Mouse (Mus musculus): Measurements from ENCODE around the gene Pipox. TPM values are rescaled to one million over a fixed set of nuclear protein-coding genes. Genes with fewer than 3 reads are reported as not detected.

The Pipox gene
- 1 to 10 TPM in 1 of 2 experiments, under 1 TPM in 1; 0.70 to 1.3 TPM for total RNA-seq (2021)
- long read RNA-seq, experiment 1, partial matches to known transcripts, result 0 of 1 reads
- long read RNA-seq, experiment 1, other reads (novel, unspliced or antisense), result 1 of 1 reads
- long read RNA-seq, experiment 2, partial matches to known transcripts, result 0 of 3 reads
- long read RNA-seq, experiment 2, other reads (novel, unspliced or antisense), result 3 of 3 reads

DNA sequence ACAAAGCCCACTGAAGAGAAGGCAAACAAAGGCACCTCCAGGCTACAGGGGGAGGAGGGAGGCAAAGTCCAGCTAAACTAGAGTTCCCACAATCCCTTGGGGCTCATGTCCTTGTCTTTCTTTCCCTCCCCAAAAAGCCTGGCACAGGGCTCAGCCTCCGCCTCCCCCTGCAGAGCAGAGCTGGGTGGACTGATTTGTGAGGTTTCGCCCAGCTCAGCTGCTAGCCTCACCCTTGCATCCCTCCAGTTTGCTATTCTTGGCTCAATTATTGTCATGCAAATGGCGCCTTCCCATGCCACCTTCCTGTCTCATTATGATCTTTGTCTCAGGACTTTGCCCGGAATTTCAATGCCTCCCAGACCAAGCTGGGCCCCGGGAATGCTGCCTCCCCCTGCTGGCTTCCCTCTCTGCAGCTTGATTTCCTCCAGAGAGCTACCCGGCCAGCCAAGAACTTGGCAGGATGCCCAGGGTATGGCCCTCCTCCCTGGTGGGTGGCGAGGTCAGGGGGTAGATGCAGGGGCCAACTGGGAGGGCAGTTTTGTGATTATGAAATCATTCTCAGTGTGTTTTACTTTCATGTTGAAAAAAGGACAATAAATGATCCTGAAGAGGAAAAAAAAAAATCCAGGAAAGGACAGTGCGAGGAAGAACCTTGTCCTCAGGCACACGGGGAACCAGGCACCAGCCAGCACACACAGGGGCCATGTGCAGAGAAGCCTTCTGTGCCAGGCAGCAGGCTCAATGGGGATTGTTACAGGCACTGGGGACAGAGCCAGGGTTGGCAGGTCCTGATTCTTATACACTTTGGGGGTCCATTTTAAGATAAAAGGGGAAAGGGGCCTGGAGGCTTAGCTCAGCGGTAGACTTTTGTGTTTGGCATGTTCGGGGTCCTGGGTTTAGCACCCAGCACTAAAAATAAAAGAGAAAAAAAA, at the start of gene Pipox:
TSS of gene Pipox (minus strand) at position 310 of the 932 bp plus-strand sequence.
- intact Hi-C loops (cut with DNase I), result no loop called here
- TF ChIP-seq CTCF (IDR thresholded peaks at IDR 0.05), result peak; percentile 44
- DNase-seq (ENCODE audit: extremely low spot score in 1 of 2, low spot score in 2 of 2), result peak; percentile 62 to 79
- H3K4me3 ChIP-seq, result no peak within 1 kb of the TSS
- peak within 1 kb of the TSS; percentile 74 for H3K27ac ChIP-seq

DNA sequence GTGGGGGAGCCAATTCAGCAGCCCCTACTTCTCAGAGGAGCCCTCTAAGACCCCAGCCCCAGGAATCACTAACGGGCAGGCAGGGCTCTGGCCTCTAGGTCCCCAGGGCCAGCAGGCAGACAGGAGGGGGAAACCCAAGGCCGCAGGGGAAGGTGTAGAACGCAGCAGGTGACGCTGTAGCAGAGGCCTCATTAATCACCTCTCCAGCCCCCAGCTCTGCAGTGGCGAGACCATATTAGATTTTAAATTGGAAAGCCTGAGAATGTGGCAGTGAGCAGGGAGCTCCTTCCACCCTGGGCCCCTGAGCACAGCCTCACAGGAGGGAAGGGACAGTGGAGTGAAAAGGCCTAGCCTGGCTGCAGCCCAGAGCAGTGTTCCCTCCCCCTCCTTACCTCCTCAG, 48.3 kb upstream of the Pipox start:
- Histone ChIP-seq H3K4me3 (no peak overlapping the region), H3K27ac (no peak overlapping the region)
- intact Hi-C loops (cut with DNase I), result no loop called here

DNA sequence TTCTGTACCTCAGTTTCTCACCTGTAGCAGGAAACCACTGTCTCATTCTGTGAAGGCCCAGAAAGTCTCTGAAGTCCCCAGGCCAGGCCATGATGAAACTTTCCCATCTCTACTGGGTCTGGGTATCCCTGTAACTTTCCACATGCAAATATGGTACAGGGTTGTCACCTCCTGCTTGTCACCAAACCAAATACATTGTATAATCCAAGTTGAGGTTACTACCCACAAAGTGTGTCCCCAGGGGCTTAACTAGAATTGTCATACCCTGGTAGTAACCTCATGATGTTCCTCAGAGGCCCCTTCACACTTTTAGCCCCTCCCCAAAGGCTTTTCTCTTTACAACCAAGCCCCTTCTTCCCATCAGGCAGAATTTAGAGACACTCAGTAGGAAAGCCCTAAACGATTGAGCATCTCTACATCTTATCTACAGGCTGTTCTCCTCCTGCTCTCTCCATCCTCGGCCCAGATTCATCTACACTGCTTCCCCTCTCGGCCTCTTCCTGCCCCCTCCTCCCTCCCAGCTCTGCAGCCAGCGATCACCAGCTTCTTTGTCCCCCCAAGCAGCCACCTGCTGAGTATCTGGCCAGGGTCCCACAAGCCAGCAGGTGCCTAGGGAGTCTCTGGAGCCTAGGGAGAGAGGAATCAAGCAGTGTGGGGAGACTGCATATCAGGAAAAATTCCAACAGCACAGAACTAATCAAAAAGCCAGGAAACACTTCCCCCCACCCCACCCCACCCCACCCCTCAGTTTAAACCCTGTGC, 43.9 kb upstream of the Pipox start:
- intact Hi-C loops (cut with DNase I), result no loop called here
- Histone ChIP-seq H3K4me3 (no peak overlapping the region), H3K27ac (no peak overlapping the region)
- no peak for TF ChIP-seq CTCF (IDR thresholded peaks at IDR 0.05)
- DNase-seq (ENCODE audit: extremely low spot score in 1 of 2, low spot score in 2 of 2), result no peak

More for the DNA sequence above, 48.3 kb upstream of the Pipox start:
- TF ChIP-seq CTCF (IDR thresholded peaks at IDR 0.05), result no peak
- DNase-seq (ENCODE audit: extremely low spot score in 1 of 2, low spot score in 2 of 2), result no peak

DNA sequence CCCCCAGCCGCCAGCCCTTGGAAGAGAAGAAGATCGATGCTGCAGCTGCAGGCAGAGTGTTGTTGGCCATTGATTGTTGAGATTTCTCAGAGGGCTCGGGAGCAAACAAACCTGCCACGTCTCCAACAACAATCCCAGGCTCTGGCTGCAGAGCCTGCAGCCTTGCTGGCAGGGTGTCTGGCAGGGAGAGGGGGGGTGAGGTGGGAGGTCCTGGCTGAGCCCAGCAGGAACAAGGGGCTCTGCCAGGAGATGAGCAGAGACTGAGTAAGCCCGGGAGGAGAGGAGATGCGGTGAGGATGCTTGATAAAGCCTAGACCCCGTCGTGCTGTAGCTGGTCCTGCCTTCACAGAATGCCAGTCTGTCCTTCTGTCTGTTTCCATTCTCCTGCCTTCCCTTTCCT, 43.0 kb upstream of the Pipox start:
- no peak for DNase-seq (ENCODE audit: extremely low spot score in 1 of 2, low spot score in 2 of 2)
- H3K27ac ChIP-seq, result no peak overlapping the region
- no peak for TF ChIP-seq CTCF (IDR thresholded peaks at IDR 0.05)
- H3K4me3 ChIP-seq, result no peak overlapping the region
- intact Hi-C loops (cut with DNase I), result no loop called here

DNA sequence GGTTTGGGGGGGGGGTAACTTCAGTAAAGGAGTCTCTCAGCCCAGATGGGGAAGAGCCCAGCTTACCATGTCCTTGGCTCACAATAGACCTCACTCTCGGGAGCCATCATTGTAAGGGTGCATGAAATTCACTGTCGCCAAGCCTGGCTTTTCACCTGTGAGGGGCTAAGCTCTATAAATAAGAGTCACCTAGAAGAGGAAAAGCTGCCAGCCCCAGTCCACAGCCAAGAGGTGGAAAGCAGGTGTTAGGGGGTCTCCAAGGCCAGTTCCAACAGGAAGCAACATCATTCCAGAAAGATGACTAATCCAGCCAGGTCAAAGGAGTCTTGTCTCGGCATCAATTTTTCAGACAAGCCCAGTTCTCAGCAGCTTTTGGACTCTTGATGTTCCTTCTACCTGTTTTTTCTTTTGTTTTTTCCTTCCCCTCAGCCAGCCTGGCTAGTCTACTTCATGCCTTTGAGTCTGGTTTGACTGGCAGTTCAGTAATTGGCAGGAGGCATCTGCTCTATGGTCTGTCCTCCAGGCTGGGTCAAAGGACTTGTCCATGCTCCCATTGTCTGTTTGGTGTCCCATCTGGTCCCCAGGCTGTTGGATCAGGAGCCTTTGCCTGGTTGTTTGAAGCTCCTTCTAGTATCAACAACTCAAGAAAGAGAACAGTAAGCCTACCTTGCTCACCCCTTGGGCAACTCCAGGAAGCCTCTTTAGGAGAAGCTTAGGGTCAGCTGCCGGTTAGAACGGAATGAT, 40.8 kb upstream of the Pipox start:
- no peak for TF ChIP-seq CTCF (IDR thresholded peaks at IDR 0.05)
- no peak overlapping the region for H3K27ac ChIP-seq
- intact Hi-C loops (cut with DNase I), result loop anchor here (5.0 kb wide), 1 partner anchor 37 kb away; no protein-coding TSS in a partner anchor
- no peak for DNase-seq (ENCODE audit: extremely low spot score in 1 of 2, low spot score in 2 of 2)
- H3K4me3 ChIP-seq, result no peak overlapping the region

DNA sequence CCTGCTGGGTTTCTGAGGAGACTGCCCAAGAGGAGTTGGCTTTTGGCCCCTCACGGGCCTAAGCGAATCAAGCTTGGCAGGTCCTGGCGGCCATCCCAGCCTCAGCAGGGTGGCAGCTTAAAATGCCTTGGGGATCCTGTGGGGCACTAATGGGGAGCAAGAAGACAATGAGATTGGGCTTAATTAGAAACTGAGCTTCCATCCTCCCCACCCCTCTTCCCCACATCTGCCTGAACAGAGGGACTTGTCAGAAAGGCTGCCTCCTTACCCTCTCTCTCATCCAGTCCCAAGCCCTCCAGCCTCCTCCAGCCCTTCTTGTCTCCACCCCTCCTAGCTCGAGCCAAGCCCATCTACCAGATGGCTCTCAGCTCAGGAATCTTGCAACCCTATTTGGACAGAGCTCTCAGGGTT, 40.2 kb upstream of the Pipox start:
- Histone ChIP-seq H3K27ac (peak overlapping the region; percentile 59; the same call in 1 of the 2 replicates), H3K4me3 (peak overlapping the region; percentile 23)
- no peak for TF ChIP-seq CTCF (IDR thresholded peaks at IDR 0.05)
- intact Hi-C loops (cut with DNase I), result loop anchor here (5.0 kb wide), 1 partner anchor 37 kb away; no protein-coding TSS in a partner anchor
- DNase-seq (ENCODE audit: extremely low spot score in 1 of 2, low spot score in 2 of 2), result no peak

DNA sequence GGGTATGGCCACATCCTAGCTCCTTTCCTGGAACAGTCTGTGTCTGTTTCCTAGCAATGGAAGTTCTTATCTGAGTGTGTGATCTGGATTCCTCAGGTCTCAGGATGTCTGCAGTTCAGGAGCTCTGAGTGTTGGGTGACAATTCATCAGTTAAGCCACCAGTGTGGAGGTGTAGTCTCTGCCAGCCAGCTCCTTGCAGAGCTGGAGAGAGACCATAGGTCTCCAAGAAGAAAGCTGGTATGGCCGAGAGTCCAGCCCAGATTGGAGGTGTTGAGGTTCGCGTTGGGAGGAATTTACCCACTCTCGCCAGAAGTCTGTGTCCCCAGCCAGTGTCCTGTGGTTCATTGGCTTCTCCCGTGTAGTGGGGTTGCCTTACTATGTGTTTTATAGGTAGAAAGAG, 38.7 kb upstream of the Pipox start:
- no peak for DNase-seq (ENCODE audit: extremely low spot score in 1 of 2, low spot score in 2 of 2)
- TF ChIP-seq CTCF (IDR thresholded peaks at IDR 0.05), result no peak
- Histone ChIP-seq H3K27ac (no peak overlapping the region; the same call in 1 of the 2 replicates), H3K4me3 (peak overlapping the region; percentile 77)
- intact Hi-C loops (cut with DNase I), result loop anchor here (5.0 kb wide), 1 partner anchor 35 kb away; no protein-coding TSS in a partner anchor

DNA sequence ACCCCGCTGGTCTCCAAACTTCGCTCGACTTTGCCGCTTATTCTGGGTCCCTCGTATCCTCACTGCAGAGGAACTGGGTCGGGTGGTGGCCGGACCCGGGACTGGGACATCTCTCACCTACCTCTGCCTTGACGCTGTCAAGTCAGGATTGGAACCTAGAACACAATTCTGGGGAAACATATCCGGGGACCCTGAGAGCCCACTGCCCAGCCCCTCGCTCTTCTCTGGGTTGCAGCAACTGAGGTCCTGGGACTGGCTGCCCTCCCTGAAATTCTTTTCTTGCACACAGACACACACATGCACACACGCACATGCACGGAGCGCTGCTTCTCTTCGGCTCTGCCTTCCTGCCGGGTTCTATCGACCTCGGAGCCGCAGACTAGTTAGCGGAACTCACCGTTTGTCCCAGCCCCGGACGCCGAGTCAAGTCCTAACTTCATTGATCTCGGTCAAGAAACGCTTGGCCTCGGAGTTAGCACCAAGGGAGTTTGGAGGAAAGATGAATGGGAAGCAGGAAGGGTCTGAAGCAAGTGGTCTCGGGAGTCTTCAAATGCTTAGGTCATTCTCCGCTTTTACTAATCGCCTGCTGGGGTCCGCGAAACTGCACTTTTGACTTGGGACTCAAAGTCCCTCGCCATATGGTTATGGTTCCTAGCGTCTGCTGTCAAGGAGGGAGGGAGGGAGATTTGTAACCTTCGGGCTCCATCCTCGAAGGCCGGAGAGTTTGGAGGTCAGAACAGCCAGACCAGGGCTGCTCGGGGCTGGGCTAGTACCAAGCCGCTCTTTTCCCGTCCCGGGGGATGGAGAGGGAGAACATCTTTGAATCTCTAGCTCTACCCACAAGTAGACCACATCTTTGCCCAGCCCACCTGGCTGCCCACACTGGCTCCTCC, 37.9 kb upstream of the Pipox start:
- peak overlapping the region; percentile 77 for H3K4me3 ChIP-seq
- no peak for TF ChIP-seq CTCF (IDR thresholded peaks at IDR 0.05)
- DNase-seq (ENCODE audit: extremely low spot score in 1 of 2, low spot score in 2 of 2), result no peak
- intact Hi-C loops (cut with DNase I), result loop anchor here (5.0 kb wide), 1 partner anchor 34 kb away; no protein-coding TSS in a partner anchor
- peak overlapping the region; percentile 92 for H3K27ac ChIP-seq

DNA sequence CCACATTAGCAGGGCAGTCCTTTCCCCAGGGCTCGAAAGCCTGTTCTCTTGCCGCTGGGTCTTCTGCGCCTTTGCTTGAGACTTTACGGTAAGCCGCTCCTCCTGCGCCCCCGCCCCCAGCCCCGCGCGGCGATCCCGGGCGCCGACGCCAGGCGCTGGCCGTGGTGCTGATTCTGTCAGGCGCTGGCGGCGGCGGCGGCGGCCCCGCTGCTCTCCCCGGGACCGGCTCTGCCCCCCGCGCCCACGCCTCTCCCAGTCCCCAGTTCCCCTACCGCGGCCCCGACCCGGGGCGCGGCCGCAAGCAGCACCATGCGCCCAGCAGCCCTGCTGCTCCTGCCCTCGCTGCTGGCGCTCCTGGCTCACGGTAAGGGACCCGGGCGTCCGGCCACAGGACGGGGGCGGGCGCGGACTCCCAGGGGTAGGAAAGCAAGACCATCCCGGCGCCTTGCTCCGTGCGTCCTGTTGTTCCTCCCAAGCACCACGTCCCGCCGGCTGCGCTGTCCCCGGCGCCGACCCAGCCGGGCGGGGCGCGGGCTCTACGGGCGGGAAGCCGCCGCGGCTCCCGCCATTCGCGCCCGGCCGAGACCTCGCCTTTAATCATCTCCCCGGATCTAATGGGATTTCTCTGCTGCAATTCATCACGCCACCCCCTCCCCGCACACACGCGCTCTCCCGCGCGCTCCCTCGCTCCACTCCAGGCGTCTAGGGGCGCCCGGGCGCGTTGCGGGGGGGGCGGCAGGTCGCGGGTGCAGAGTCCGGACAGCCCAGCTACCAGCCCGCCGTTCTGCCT, 37.0 kb upstream of the Pipox start, which contains the start of gene Sez6:
TSS of gene Sez6 (plus strand) at position 50 of the 790 bp plus-strand sequence.
- Histone ChIP-seq H3K4me3 (peak within 1 kb of the TSS; percentile 77), H3K27ac (peak within 1 kb of the TSS; percentile 92)
- intact Hi-C loops (cut with DNase I), result loop anchor here (5.0 kb wide), 1 partner anchor 34 kb away; no protein-coding TSS in a partner anchor
- DNase-seq (ENCODE audit: extremely low spot score in 1 of 2, low spot score in 2 of 2), result peak; percentile 82 to 86
- TF ChIP-seq CTCF (IDR thresholded peaks at IDR 0.05), result peak; percentile 63
